Mouse (Mus musculus): ENCODE measurements around the gene Cabp7. TPM values are rescaled to one million over a fixed set of nuclear protein-coding genes. Genes with fewer than 3 reads are reported as not detected.
A peak's percentile ranks its signal among the peaks of the same experiment; 100 is the strongest.

The Cabp7 gene
- polyA plus RNA-seq, 1 experiment, result 3.5 TPM

DNA sequence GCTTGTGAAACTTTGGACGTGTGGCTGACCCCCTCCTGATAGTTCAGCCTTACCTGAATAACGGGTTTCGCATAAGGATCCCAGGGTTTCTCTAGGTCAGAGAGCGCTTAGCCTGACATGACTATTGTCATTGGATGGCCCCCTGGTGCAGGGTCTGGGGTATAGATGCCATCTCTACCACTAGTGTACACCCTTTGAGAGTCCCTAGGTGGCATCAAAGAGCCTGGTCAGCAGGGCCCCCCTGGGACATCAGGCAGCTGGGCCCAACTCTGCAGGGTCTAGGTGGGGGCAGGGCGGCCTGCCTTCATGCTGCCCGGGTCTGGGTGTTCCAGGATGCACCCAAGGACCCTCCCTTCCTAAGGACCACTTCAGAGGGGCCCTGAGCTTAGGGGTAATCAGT lies 10.2 kb downstream of the Cabp7 start:
- Histone ChIP-seq H3K9me3 (replicated peaks; ENCODE audit: control insufficient read depth, insufficient read depth, low read length, poor library complexity, severe bottlenecking) (no peaks in the 10 kb centered on the region), H3K4me1 (ENCODE audit: control insufficient read depth, insufficient read depth, low read length) (peaks cover 2% of the 10 kb centered on the region), H3K36me3 (ENCODE audit: control insufficient read depth, insufficient read depth, low read length, poor library complexity, severe bottlenecking) (no peaks in the 10 kb centered on the region), H3K27me3 (ENCODE audit: control insufficient read depth, insufficient read depth, low read length, poor library complexity, severe bottlenecking) (no peaks in the 10 kb centered on the region), H3K27ac (ENCODE audit: insufficient read depth, low read length) (no peak overlapping the region; the same call in 1 of the 2 replicates), H3K9ac (ENCODE audit: low read depth, poor library complexity, severe bottlenecking) (peak overlapping the region; percentile 29; the same call in 1 of the 2 replicates), H3K4me3 (ENCODE audit: low read depth, low read length) (no peak overlapping the region)
- TF ChIP-seq POLR2A (IDR thresholded peaks at IDR 0.05; ENCODE audit: insufficient read depth, low read length) (no peak), CTCF (IDR thresholded peaks at IDR 0.05; ENCODE audit: low read depth, low read length) (no peak), EP300 (IDR thresholded peaks at IDR 0.05; ENCODE audit: insufficient read depth, low read depth, low read length) (no peak)

DNA sequence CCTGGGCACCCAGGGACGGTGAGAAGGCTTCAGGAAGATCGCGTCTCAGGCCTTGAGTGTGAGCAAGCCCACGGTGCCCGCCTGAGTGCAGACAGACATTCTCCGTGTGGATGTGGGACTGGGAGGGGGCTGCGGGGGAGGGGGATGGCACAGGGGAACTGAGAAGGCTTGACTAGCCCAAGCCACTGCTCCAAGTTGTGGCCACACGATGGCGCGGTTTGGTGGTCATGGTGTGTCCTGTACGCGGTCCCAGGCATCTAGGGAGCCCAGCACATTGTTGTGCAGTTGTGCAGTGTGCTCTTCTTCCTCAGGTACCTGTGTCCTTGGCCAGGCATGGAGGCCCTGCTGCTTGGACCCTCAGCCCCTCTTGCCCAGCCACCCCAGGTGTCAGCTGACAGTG lies 12.4 kb downstream of the Cabp7 start:
- Histone ChIP-seq H3K9ac (ENCODE audit: low read depth, poor library complexity, severe bottlenecking) (no peak overlapping the region), H3K27ac (ENCODE audit: insufficient read depth, low read length) (no peak overlapping the region)
- TF ChIP-seq CTCF (IDR thresholded peaks at IDR 0.05; ENCODE audit: low read depth, low read length) (peak; percentile 88), EP300 (IDR thresholded peaks at IDR 0.05; ENCODE audit: insufficient read depth, low read depth, low read length) (peak; percentile 52; the same call in 1 of the 2 replicates), POLR2A (IDR thresholded peaks at IDR 0.05; ENCODE audit: insufficient read depth, low read length) (no peak)

DNA sequence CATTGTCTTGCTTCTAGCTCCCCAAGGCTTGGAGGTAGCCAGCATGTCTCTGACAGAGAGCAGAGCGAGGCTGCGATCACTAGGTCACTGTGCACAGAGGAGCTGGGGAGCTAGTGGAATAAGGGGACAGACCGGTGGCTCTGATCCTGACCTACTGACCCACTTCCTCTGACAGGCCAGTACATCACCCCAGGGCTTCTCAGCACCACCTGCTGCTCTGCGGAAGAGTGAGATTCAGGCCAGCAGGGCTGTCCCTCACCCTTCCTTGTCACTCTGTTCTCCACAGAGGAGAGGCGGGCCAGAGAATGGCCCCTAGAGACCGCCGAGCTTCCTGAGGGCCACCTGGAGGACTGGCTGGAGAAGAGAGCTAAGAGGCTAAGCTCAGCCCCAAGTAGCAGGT lies 14.8 kb downstream of the Cabp7 start:
- TF ChIP-seq EP300 (IDR thresholded peaks at IDR 0.05; ENCODE audit: insufficient read depth, low read depth, low read length) (no peak), POLR2A (IDR thresholded peaks at IDR 0.05; ENCODE audit: insufficient read depth, low read length) (no peak), CTCF (IDR thresholded peaks at IDR 0.05; ENCODE audit: low read depth, low read length) (no peak)
- H3K9ac ChIP-seq (ENCODE audit: low read depth, poor library complexity, severe bottlenecking), result no peak overlapping the region
- H3K27me3 ChIP-seq (ENCODE audit: control insufficient read depth, insufficient read depth, low read length, poor library complexity, severe bottlenecking), result no peaks in the 10 kb centered on the region
- no peaks in the 10 kb centered on the region for H3K9me3 ChIP-seq (replicated peaks; ENCODE audit: control insufficient read depth, insufficient read depth, low read length, poor library complexity, severe bottlenecking)
- no peak overlapping the region for H3K27ac ChIP-seq (ENCODE audit: insufficient read depth, low read length)
- H3K4me3 ChIP-seq (ENCODE audit: low read depth, low read length), result no peak overlapping the region
- H3K36me3 ChIP-seq (ENCODE audit: control insufficient read depth, insufficient read depth, low read length, poor library complexity, severe bottlenecking), result no peaks in the 10 kb centered on the region
- peaks cover 2% of the 10 kb centered on the region for H3K4me1 ChIP-seq (ENCODE audit: control insufficient read depth, insufficient read depth, low read length)

More for the DNA sequence above, 12.4 kb downstream of the Cabp7 start:
- Histone ChIP-seq H3K27me3 (ENCODE audit: control insufficient read depth, insufficient read depth, low read length, poor library complexity, severe bottlenecking) (no peaks in the 10 kb centered on the region), H3K9me3 (replicated peaks; ENCODE audit: control insufficient read depth, insufficient read depth, low read length, poor library complexity, severe bottlenecking) (no peaks in the 10 kb centered on the region), H3K4me3 (ENCODE audit: low read depth, low read length) (peak overlapping the region; percentile 14; the same call in 1 of the 2 replicates), H3K36me3 (ENCODE audit: control insufficient read depth, insufficient read depth, low read length, poor library complexity, severe bottlenecking) (no peaks in the 10 kb centered on the region), H3K4me1 (ENCODE audit: control insufficient read depth, insufficient read depth, low read length) (peaks cover 2% of the 10 kb centered on the region)

DNA sequence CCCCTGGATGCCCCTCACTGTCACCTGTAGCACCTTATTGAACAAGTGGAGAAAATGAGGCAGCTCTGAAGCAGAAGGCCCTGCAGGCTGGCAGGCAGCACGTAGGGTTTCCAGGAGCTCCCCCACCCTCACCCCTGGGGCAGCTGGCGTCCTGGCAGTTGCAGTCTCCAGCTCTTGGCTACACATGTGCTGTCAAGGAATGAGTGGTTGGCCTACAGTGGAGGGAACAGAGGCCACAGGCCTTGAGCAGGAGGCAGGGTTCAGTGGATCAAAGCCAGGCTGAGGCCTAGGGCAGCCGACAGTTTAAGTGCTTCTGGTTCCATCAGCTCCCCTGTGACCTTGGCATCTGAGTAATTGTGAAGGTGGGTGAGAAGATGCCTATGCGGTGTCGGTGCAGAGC lies 15.7 kb downstream of the Cabp7 start:
- no peak overlapping the region for H3K27ac ChIP-seq (ENCODE audit: insufficient read depth, low read length)
- no peak for TF ChIP-seq CTCF (IDR thresholded peaks at IDR 0.05; ENCODE audit: low read depth, low read length)
- TF ChIP-seq EP300 (IDR thresholded peaks at IDR 0.05; ENCODE audit: insufficient read depth, low read depth, low read length), result no peak
- TF ChIP-seq POLR2A (IDR thresholded peaks at IDR 0.05; ENCODE audit: insufficient read depth, low read length), result no peak
- no peak overlapping the region for H3K4me3 ChIP-seq (ENCODE audit: low read depth, low read length)
- H3K36me3 ChIP-seq (ENCODE audit: control insufficient read depth, insufficient read depth, low read length, poor library complexity, severe bottlenecking), result no peaks in the 10 kb centered on the region
- no peaks in the 10 kb centered on the region for H3K9me3 ChIP-seq (replicated peaks; ENCODE audit: control insufficient read depth, insufficient read depth, low read length, poor library complexity, severe bottlenecking)
- no peaks in the 10 kb centered on the region for H3K27me3 ChIP-seq (ENCODE audit: control insufficient read depth, insufficient read depth, low read length, poor library complexity, severe bottlenecking)
- no peak overlapping the region for H3K9ac ChIP-seq (ENCODE audit: low read depth, poor library complexity, severe bottlenecking)
- H3K4me1 ChIP-seq (ENCODE audit: control insufficient read depth, insufficient read depth, low read length), result peaks cover 2% of the 10 kb centered on the region

- H3K27me3 ChIP-seq (ENCODE audit: control insufficient read depth, insufficient read depth, low read length, poor library complexity, severe bottlenecking), result no peaks in the 10 kb centered on the region
- H3K4me3 ChIP-seq (ENCODE audit: low read depth, low read length), result no peak overlapping the region
- no peaks in the 10 kb centered on the region for H3K36me3 ChIP-seq (ENCODE audit: control insufficient read depth, insufficient read depth, low read length, poor library complexity, severe bottlenecking)
- TF ChIP-seq POLR2A (IDR thresholded peaks at IDR 0.05; ENCODE audit: insufficient read depth, low read length) (no peak), EP300 (IDR thresholded peaks at IDR 0.05; ENCODE audit: insufficient read depth, low read depth, low read length) (no peak), CTCF (IDR thresholded peaks at IDR 0.05; ENCODE audit: low read depth, low read length) (no peak)
- H3K9ac ChIP-seq (ENCODE audit: low read depth, poor library complexity, severe bottlenecking), result no peak overlapping the region
- no peaks in the 10 kb centered on the region for H3K9me3 ChIP-seq (replicated peaks; ENCODE audit: control insufficient read depth, insufficient read depth, low read length, poor library complexity, severe bottlenecking)
- H3K4me1 ChIP-seq (ENCODE audit: control insufficient read depth, insufficient read depth, low read length), result peaks cover 2% of the 10 kb centered on the region
- no peak overlapping the region for H3K27ac ChIP-seq (ENCODE audit: insufficient read depth, low read length)
Measured at GRCm38 (mm10) chr11:4730096-4730495, 16.5 kb downstream of the Cabp7 start.

DNA sequence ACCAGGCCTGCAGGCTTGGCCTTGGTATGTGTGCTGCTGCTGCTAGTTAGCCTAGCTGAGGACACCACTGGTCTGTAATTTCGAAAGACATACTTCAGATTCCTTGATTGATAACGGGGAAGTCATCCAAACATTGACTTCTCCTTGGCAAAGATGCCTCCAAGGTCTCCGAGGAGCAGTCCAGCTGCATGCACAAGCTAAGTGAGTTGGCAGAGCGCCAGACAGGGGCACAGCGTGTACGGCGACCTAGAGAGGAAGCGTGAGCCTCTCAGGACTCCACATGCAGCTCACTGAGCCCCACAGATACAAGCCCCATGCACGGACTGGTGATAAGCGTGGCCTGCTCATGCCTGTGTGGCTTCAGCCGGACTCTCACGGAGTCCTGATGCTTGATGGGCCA lies 17.0 kb downstream of the Cabp7 start:
- H3K27ac ChIP-seq (ENCODE audit: insufficient read depth, low read length), result no peak overlapping the region
- H3K9me3 ChIP-seq (replicated peaks; ENCODE audit: control insufficient read depth, insufficient read depth, low read length, poor library complexity, severe bottlenecking), result no peaks in the 10 kb centered on the region
- no peak overlapping the region for H3K4me3 ChIP-seq (ENCODE audit: low read depth, low read length)
- peaks cover 2% of the 10 kb centered on the region for H3K4me1 ChIP-seq (ENCODE audit: control insufficient read depth, insufficient read depth, low read length)
- H3K27me3 ChIP-seq (ENCODE audit: control insufficient read depth, insufficient read depth, low read length, poor library complexity, severe bottlenecking), result no peaks in the 10 kb centered on the region
- no peak for TF ChIP-seq EP300 (IDR thresholded peaks at IDR 0.05; ENCODE audit: insufficient read depth, low read depth, low read length)
- TF ChIP-seq POLR2A (IDR thresholded peaks at IDR 0.05; ENCODE audit: insufficient read depth, low read length), result no peak
- TF ChIP-seq CTCF (IDR thresholded peaks at IDR 0.05; ENCODE audit: low read depth, low read length), result no peak
- H3K9ac ChIP-seq (ENCODE audit: low read depth, poor library complexity, severe bottlenecking), result no peak overlapping the region
- H3K36me3 ChIP-seq (ENCODE audit: control insufficient read depth, insufficient read depth, low read length, poor library complexity, severe bottlenecking), result no peaks in the 10 kb centered on the region

Data from ES-Bruce4 (cell line).